Mouse (Mus musculus): ENCODE results near the gene Tcaim. TPM values are rescaled to one million over a fixed set of nuclear protein-coding genes. Genes with fewer than 3 reads are reported as not detected.
"Not testable (repeated sequence)": the region's sequence is repeated elsewhere in the genome, so short reads cannot be mapped to it uniquely, and the experiment has no call there.

The Tcaim gene
- polyA plus RNA-seq, 1 experiment = 4.8 TPM

- no peak for DNase-seq (ENCODE audit: low read depth)
Measured at GRCm38 (mm10) chr9:122854526-122854925, 49.2 kb downstream of the Tcaim start.

GRCm38 (mm10) chr9:122855141-122855540 lies 49.8 kb downstream of the Tcaim start:
- not testable (repeated sequence) for DNase-seq (ENCODE audit: low read depth)

- DNase-seq (ENCODE audit: low read depth) = no peak
Measured at GRCm38 (mm10) chr9:122855617-122856016, 50.3 kb downstream of the Tcaim start.

GRCm38 (mm10) chr9:122856716-122857115 lies 51.4 kb downstream of the Tcaim start:
- DNase-seq (ENCODE audit: low read depth) = no peak

- DNase-seq (ENCODE audit: low read depth) = no peak
Measured at GRCm38 (mm10) chr9:122860752-122861151, 55.4 kb downstream of the Tcaim start.

GRCm38 (mm10) chr9:122863731-122864130 lies 58.4 kb downstream of the Tcaim start:
- no peak for DNase-seq (ENCODE audit: low read depth)

GRCm38 (mm10) chr9:122864848-122865247 lies 59.5 kb downstream of the Tcaim start:
- DNase-seq (ENCODE audit: low read depth) = no peak

- DNase-seq (ENCODE audit: low read depth) = peak; percentile 44
Measured at GRCm38 (mm10) chr9:122865697-122866166, 60.4 kb downstream of the Tcaim start, which contains the start of gene Zfp445. TSS of gene Zfp445 (minus strand) at chr9:122866006.

GRCm38 (mm10) chr9:122866192-122866591 lies 60.9 kb downstream of the Tcaim start:
- no peak for DNase-seq (ENCODE audit: low read depth)

GRCm38 (mm10) chr9:122872595-122872994 lies 67.3 kb downstream of the Tcaim start:
- no peak for DNase-seq (ENCODE audit: low read depth)

- no peak for DNase-seq (ENCODE audit: low read depth)
Measured at GRCm38 (mm10) chr9:122874653-122875052, 69.3 kb downstream of the Tcaim start.

- DNase-seq (ENCODE audit: low read depth) = no peak
Measured at GRCm38 (mm10) chr9:122875145-122875544, 69.8 kb downstream of the Tcaim start.

GRCm38 (mm10) chr9:122885385-122885784 lies 80.0 kb downstream of the Tcaim start, which contains the start of gene Zkscan7:
TSS of gene Zkscan7 (plus strand) at chr9:122885685.
- no peak for DNase-seq (ENCODE audit: low read depth)

Other genes starting within 250 kb of the Tcaim start
- 0.09 TPM in 2 replicates for gene Topaz1, start 58.2 kb upstream of the Tcaim start, polyA plus RNA-seq (2012; rRNA removed)
- not detected in 2 replicates for gene Gm35549, start 38.5 kb downstream of the Tcaim start, polyA plus RNA-seq (2012; rRNA removed)
- 43.2 and 47.8 TPM in 2 replicates for gene Zfp445, start 60.5 kb downstream of the Tcaim start, polyA plus RNA-seq (2012; rRNA removed)
- gene Zkscan7, start 80.1 kb downstream of the Tcaim start, polyA plus RNA-seq (2012; rRNA removed) = 5.2 and 11.4 TPM in 2 replicates
- 1.2 and 1.7 TPM in 2 replicates for gene Zfp105, start 117.5 kb downstream of the Tcaim start, polyA plus RNA-seq (2012; rRNA removed)
- gene 1110059G10Rik, start 145.5 kb downstream of the Tcaim start, polyA plus RNA-seq (2012; rRNA removed) = 2.1 and 3.4 TPM in 2 replicates
- gene Kif15, start 145.5 kb downstream of the Tcaim start, polyA plus RNA-seq (2012; rRNA removed) = 0.42 and 1.3 TPM in 2 replicates
- gene Tmem42, start 215.8 kb downstream of the Tcaim start, polyA plus RNA-seq (2012; rRNA removed) = 20.8 and 23.1 TPM in 2 replicates
- 0.42 and 0.48 TPM in 2 replicates for gene Tgm4, start 229.2 kb downstream of the Tcaim start, polyA plus RNA-seq (2012; rRNA removed)

All from gonadal fat pad, adult 2 months (tissue).